ENCODE assay signal across 15 mouse cellular contexts in the genomic region with DNA sequence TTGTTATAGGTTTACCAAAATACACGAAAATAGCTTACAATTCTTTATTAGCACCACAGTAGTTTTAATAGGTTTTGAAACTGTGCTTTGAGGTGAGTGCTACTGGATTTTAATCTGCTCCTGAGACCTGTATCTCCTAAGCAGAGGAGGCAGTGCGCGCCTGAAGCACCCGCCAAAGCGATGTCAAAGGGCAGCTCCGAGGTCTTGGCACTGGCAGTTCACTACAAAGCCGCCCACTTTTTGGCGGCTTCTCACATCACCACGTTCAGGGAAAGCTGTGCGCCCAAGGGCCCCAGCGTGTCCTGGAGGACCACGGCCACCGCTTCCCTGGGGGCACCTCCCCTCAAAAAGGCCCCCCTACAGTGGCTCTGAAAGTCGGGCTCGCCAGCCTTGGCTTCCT.
A peak's percentile ranks its signal among the peaks of the same experiment; 100 is the strongest.
DNase-seq lines count a peak whose midpoint lies in the region.
"Had no signal": no experiment of that assay in that cellular context is flagged by ENCODE, and none has a peak within 500 bp of the region (broad histone marks: within the 10 kb centered on the region; RNA-seq: fewer than 3 reads in every experiment).

No protein-coding gene starts in this region.

- DNase-seq in ES-CJ7 (ENCODE audit: low read depth, low spot score) (peak; percentile 59), R1 (ENCODE audit: low read depth, low spot score) (peak; percentile 28), MN1 (ENCODE audit: low spot score) (no peak)
- DNase-seq in urinary bladder, adult 2 months (ENCODE audit: low spot score) = no peak
- DNase-seq in ovary, adult 18-20 months (ENCODE audit: low spot score) = no peak
- DNase-seq: adrenal gland, adult 2 months; adrenal gland, postnatal 10 days; adrenal gland, postnatal 25 days; cerebellum, adult 11 months; cerebellum, adult 18-20 months; cerebellum, adult 8-10 months; cerebellum, adult 9-11 months; cerebellum, postnatal 14 days; cerebellum, postnatal 36 days; embryo, embryonic 11 days had no signal

Comparison
In these comparisons a context has a peak if more than half of its experiments do, and no peak if none do; other contexts are left out.
1. DNase-seq: peak in ES-CJ7 (single experiment) and R1 (single experiment); none in urinary bladder, adult 2 months (single experiment), MN1 (single experiment) and ovary, adult 18-20 months (single experiment).